Mouse (Mus musculus): ENCODE data around the gene Olfr1029. TPM values are rescaled to one million over a fixed set of nuclear protein-coding genes. Genes with fewer than 3 reads are reported as not detected.
A peak's percentile ranks its signal among the peaks of the same experiment; 100 is the strongest.
"Not testable (repeated sequence)": the region's sequence is repeated elsewhere in the genome, so short reads cannot be mapped to it uniquely, and the experiment has no call there.

The Olfr1029 gene
- total RNA-seq (2014; rRNA removed) (not detected in 2 replicates), polyA plus RNA-seq (2015; fragmentation: Nextera tagmentation; extraction: Ambion mirVana) (not detected in 2 replicates)

DNA sequence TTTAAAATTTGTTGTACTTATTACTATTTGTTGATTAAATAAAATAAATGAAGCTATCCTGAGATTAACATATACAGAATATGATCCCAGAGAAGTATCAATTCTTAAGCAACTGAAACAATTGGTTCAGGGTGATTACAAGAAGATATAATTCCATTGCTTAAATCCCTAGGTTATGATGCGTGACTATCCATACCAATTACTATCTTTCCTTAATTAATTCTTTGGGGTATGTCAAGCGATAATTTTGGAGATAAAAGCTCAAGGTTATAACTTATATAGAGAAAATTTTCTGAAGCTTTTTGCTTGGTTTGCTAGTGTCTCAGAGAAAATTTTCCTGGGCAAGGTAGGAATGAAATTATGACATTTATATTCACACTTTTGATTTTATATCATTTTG, at the start of gene Olfr1029:
Gene Olfr1029, plus strand, starts transcription at position 301 of the 400 bp plus-strand sequence.
- Histone ChIP-seq H3K27ac (ENCODE audit: low read depth, low read length) (no peak within 1 kb of the TSS), H3K36me3 (ENCODE audit: insufficient read depth) (no peaks in the 10 kb centered on the region), H3K9me3 (ENCODE audit: low read length) (no peaks in the 10 kb centered on the region), H3K9ac (no peak within 1 kb of the TSS), H3K4me2 (ENCODE audit: low read depth) (no peak within 1 kb of the TSS), H3K4me1 (ENCODE audit: insufficient read depth) (no peaks in the 10 kb centered on the region), H3K27me3 (ENCODE audit: insufficient read depth, low read length) (no peaks in the 10 kb centered on the region), H3K4me3 (ENCODE audit: low read depth, low read length) (no peak within 1 kb of the TSS)
- ATAC-seq = no peak
- TF ChIP-seq CTCF (IDR thresholded peaks at IDR 0.05; ENCODE audit: low read depth) = no peak
- DNase-seq = no peak
- 87% methylated on average over 2 of the region's 2 CpGs for WGBS

DNA sequence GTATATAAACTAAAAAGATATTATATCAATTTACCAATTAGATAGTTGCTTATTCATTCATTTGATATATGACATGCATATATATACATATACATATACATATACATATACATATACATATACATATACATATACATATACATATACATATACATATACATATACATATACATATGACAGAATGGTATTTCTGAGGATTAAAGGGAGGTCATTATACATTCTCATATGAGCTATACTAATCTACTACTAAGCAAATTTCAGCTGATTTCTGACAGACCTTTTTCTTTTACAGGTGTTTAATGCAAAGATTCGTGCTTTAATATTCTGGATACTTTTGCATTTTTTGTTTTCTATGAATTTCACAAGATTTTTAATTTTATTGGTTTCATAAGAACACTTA, 23.6 kb upstream of the Olfr1029 start, which contains the start of gene Olfr1028:
Gene Olfr1028, plus strand, starts transcription at position 301 of the 400 bp plus-strand sequence.
- no peak within 1 kb of the TSS for H3K27ac ChIP-seq (ENCODE audit: low read depth, low read length)
- H3K9ac ChIP-seq = no peak within 1 kb of the TSS
- no peak for DNase-seq
- no peak within 1 kb of the TSS for H3K4me3 ChIP-seq (ENCODE audit: low read depth, low read length)
- no peaks in the 10 kb centered on the region for H3K27me3 ChIP-seq (ENCODE audit: insufficient read depth, low read length)
- no peaks in the 10 kb centered on the region for H3K4me1 ChIP-seq (ENCODE audit: insufficient read depth)
- ATAC-seq = no peak
- H3K4me2 ChIP-seq (ENCODE audit: low read depth) = no peak within 1 kb of the TSS
- no peaks in the 10 kb centered on the region for H3K36me3 ChIP-seq (ENCODE audit: insufficient read depth)
- 75% methylated on average over 1 of the region's 1 CpGs for WGBS
- TF ChIP-seq CTCF (IDR thresholded peaks at IDR 0.05; ENCODE audit: low read depth) = no peak
- H3K9me3 ChIP-seq (ENCODE audit: low read length) = no peaks in the 10 kb centered on the region

DNA sequence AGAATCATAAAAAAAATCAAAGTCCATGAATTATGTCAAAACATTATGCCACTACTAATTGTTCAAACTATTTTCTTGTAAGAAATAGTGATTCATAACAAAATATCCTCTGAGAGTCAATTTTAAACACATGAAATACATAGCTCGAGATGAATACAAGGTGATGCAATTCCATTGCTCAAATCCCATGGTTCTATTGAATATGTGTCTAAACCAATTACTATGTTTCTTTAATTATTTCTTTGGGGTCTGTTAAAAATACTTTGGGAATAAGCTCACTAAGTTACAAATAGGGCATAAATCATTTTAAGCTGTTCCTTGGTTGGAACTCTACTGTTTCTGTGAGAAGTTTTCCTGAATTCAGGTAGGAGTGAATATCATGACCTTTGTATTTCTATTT, 5.3 kb downstream of the Olfr1029 start, which contains the start of gene Olfr1030:
Gene Olfr1030, plus strand, starts transcription at position 301 of the 400 bp plus-strand sequence.
- Histone ChIP-seq H3K9me3 (ENCODE audit: low read length) (no peaks in the 10 kb centered on the region), H3K27ac (ENCODE audit: low read depth, low read length) (no peak within 1 kb of the TSS), H3K9ac (no peak within 1 kb of the TSS), H3K27me3 (ENCODE audit: insufficient read depth, low read length) (no peaks in the 10 kb centered on the region), H3K4me3 (ENCODE audit: low read depth, low read length) (no peak within 1 kb of the TSS), H3K36me3 (ENCODE audit: insufficient read depth) (no peaks in the 10 kb centered on the region), H3K4me2 (ENCODE audit: low read depth) (no peak within 1 kb of the TSS), H3K4me1 (ENCODE audit: insufficient read depth) (no peaks in the 10 kb centered on the region)
- 71% methylated on average over 1 of the region's 1 CpGs for WGBS
- TF ChIP-seq CTCF (IDR thresholded peaks at IDR 0.05; ENCODE audit: low read depth) = no peak
- DNase-seq = no peak
- ATAC-seq = no peak

DNA sequence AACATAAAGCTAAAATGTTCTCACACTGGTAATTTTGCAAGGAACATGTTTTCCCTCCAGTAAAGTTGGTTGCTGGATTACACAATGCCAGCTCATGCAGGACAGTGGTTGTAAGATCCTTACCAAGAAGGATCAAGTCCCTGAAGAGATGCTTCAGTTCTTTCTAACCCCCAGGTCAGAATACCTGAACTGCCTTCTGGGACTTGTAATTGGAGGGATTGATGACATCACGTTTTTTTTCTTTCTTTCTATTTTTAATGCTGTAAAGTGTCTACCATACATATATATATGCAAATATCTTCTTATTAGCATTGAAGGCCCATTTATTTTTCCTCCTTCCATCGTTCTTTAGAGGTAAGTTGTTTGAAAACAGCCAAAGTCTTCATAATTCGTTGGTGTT, 16.3 kb downstream of the Olfr1029 start, which contains the start of gene Olfr1031:
Gene Olfr1031, plus strand, starts transcription at position 301 of the 400 bp plus-strand sequence.
- H3K9me3 ChIP-seq (ENCODE audit: low read length) = no peaks in the 10 kb centered on the region
- ATAC-seq = no peak
- no peak within 1 kb of the TSS for H3K4me2 ChIP-seq (ENCODE audit: low read depth)
- TF ChIP-seq CTCF (IDR thresholded peaks at IDR 0.05; ENCODE audit: low read depth) = no peak
- no peaks in the 10 kb centered on the region for H3K27me3 ChIP-seq (ENCODE audit: insufficient read depth, low read length)
- no peak within 1 kb of the TSS for H3K27ac ChIP-seq (ENCODE audit: low read depth, low read length)
- no peaks in the 10 kb centered on the region for H3K4me1 ChIP-seq (ENCODE audit: insufficient read depth)
- H3K36me3 ChIP-seq (ENCODE audit: insufficient read depth) = no peaks in the 10 kb centered on the region
- H3K9ac ChIP-seq = no peak within 1 kb of the TSS
- WGBS = 64% methylated on average over 3 of the region's 3 CpGs
- no peak within 1 kb of the TSS for H3K4me3 ChIP-seq (ENCODE audit: low read depth, low read length)
- no peak for DNase-seq

DNA sequence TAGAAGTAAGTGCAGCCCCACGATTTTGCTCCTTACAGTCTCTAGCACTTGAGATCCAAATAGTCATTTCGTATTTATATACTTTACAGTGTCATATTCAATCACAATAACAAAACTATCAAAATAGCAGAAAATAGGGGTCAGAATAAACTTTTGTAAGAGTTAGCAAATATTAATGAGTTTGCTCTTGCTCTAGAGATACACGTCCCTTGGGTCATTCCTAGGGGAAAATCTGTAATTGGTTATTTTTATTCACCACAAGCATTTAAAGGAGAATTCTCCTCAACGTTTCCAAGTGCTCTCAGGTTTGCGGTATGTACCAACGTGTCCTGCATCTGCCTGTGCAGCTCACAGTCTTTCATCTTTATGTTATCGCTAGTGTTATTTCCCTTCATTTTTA, 31.5 kb downstream of the Olfr1029 start, which contains the start of gene Olfr1032:
Gene Olfr1032, plus strand, starts transcription at position 301 of the 400 bp plus-strand sequence.
- ATAC-seq = no peak
- no peak for TF ChIP-seq CTCF (IDR thresholded peaks at IDR 0.05; ENCODE audit: low read depth)
- DNase-seq = no peak
- 88% methylated on average over 7 of the region's 7 CpGs for WGBS
- Histone ChIP-seq H3K9ac (no peak within 1 kb of the TSS), H3K4me2 (ENCODE audit: low read depth) (no peak within 1 kb of the TSS), H3K36me3 (ENCODE audit: insufficient read depth) (no peaks in the 10 kb centered on the region), H3K4me1 (ENCODE audit: insufficient read depth) (no peaks in the 10 kb centered on the region), H3K27ac (ENCODE audit: low read depth, low read length) (no peak within 1 kb of the TSS), H3K4me3 (ENCODE audit: low read depth, low read length) (no peak within 1 kb of the TSS), H3K9me3 (ENCODE audit: low read length) (no peaks in the 10 kb centered on the region), H3K27me3 (ENCODE audit: insufficient read depth, low read length) (no peaks in the 10 kb centered on the region)

DNA sequence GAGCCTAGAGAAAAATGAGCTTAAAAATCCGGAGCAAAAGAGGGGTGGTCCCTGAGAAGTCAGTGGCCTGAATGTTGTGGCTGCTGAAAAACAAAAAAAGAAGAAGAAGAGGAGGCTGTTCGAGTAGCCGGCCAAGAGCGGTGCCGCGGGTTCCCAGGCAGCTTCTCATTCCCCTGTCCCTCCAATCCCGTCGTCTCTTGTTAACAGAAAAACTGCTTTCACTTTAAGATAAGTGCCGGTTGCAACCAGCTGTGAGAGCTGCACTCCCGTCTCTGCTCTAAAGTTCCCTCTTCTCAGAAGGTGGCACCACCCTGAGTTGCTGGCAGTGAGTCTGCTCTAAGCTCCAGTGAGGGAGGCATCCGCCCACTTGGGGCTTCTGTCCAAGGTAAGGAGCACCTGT, 46.7 kb downstream of the Olfr1029 start, which contains the start of gene Olfr1033:
Gene Olfr1033, plus strand, starts transcription at position 228 of the 400 bp plus-strand sequence.
- H3K27me3 ChIP-seq (ENCODE audit: insufficient read depth, low read length); H3K36me3 ChIP-seq (ENCODE audit: insufficient read depth); H3K9me3 ChIP-seq (ENCODE audit: low read length); H3K4me1 ChIP-seq (ENCODE audit: insufficient read depth); ATAC-seq; H3K27ac ChIP-seq (ENCODE audit: low read depth, low read length); H3K9ac ChIP-seq: not testable (repeated sequence)
- Histone ChIP-seq H3K4me2 (ENCODE audit: low read depth) (peak within 1 kb of the TSS; percentile 42), H3K4me3 (ENCODE audit: low read depth, low read length) (peak within 1 kb of the TSS; percentile 27)
- WGBS = 2% methylated on average over 10 of the region's 11 CpGs
- peak; percentile 12 for DNase-seq

DNA sequence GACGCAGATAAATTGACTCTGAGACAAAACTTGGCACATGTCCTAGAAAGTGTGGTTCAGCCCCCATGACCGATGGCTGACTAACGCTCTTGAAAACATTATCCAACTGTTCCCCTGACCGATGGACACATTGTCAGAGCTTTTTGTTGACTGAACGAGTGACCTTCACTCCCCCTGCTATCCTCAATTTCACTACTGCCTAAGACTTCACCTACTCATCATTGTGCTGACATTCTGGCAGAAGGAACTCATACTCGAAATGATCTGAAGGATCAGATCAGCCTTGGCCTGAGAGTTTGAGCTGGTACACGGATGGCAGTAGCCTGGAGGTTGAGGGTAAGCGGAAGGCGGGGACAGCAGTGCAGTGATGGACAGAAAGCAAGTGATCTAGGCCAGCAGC, 47.8 kb downstream of the Olfr1029 start:
- WGBS = 69% methylated on average over 3 of the region's 9 CpGs
- not testable (repeated sequence) for H3K27me3 ChIP-seq (ENCODE audit: insufficient read depth, low read length); ATAC-seq; H3K9me3 ChIP-seq (ENCODE audit: low read length); H3K36me3 ChIP-seq (ENCODE audit: insufficient read depth); H3K4me2 ChIP-seq (ENCODE audit: low read depth); H3K4me3 ChIP-seq (ENCODE audit: low read depth, low read length); H3K4me1 ChIP-seq (ENCODE audit: insufficient read depth); H3K9ac ChIP-seq; H3K27ac ChIP-seq (ENCODE audit: low read depth, low read length); DNase-seq

Other genes starting within 250 kb of the Olfr1029 start
- gene Olfr1012, start 211.1 kb upstream of the Olfr1029 start, total RNA-seq (2014; rRNA removed) = not detected in 2 replicates
- not detected in 2 replicates for gene Olfr1012, start 211.1 kb upstream of the Olfr1029 start, polyA plus RNA-seq (2015; fragmentation: Nextera tagmentation; extraction: Ambion mirVana)
- not detected in 2 replicates for gene Olfr1013, start 206.8 kb upstream of the Olfr1029 start, total RNA-seq (2014; rRNA removed)
- gene Olfr1013, start 206.8 kb upstream of the Olfr1029 start, polyA plus RNA-seq (2015; fragmentation: Nextera tagmentation; extraction: Ambion mirVana) = not detected in 2 replicates
- not detected in 2 replicates for gene Olfr1014, start 201.2 kb upstream of the Olfr1029 start, total RNA-seq (2014; rRNA removed)
- gene Olfr1014, start 201.2 kb upstream of the Olfr1029 start, polyA plus RNA-seq (2015; fragmentation: Nextera tagmentation; extraction: Ambion mirVana) = not detected in 2 replicates
- gene Olfr1015, start 191.9 kb upstream of the Olfr1029 start, total RNA-seq (2014; rRNA removed) = 0.08 TPM in 1 of 2 replicates, not detected in the other
- gene Olfr1015, start 191.9 kb upstream of the Olfr1029 start, polyA plus RNA-seq (2015; fragmentation: Nextera tagmentation; extraction: Ambion mirVana) = not detected in 2 replicates
- gene Olfr1016, start 171.4 kb upstream of the Olfr1029 start, total RNA-seq (2014; rRNA removed) = not detected in 2 replicates
- not detected in 2 replicates for gene Olfr1016, start 171.4 kb upstream of the Olfr1029 start, polyA plus RNA-seq (2015; fragmentation: Nextera tagmentation; extraction: Ambion mirVana)
- gene Olfr1018, start 155.4 kb upstream of the Olfr1029 start, total RNA-seq (2014; rRNA removed) = not detected in 2 replicates
- gene Olfr1018, start 155.4 kb upstream of the Olfr1029 start, polyA plus RNA-seq (2015; fragmentation: Nextera tagmentation; extraction: Ambion mirVana) = not detected in 2 replicates
- 0.08 TPM in 1 of 2 replicates, not detected in the other for gene Olfr1019, start 128.4 kb upstream of the Olfr1029 start, total RNA-seq (2014; rRNA removed)
- not detected in 2 replicates for gene Olfr1019, start 128.4 kb upstream of the Olfr1029 start, polyA plus RNA-seq (2015; fragmentation: Nextera tagmentation; extraction: Ambion mirVana)
- gene Olfr1020, start 126.9 kb upstream of the Olfr1029 start, total RNA-seq (2014; rRNA removed) = not detected in 2 replicates
- gene Olfr1020, start 126.9 kb upstream of the Olfr1029 start, polyA plus RNA-seq (2015; fragmentation: Nextera tagmentation; extraction: Ambion mirVana) = not detected in 2 replicates
- not detected in 2 replicates for gene Olfr1022, start 105.3 kb upstream of the Olfr1029 start, total RNA-seq (2014; rRNA removed)
- not detected in 2 replicates for gene Olfr1022, start 105.3 kb upstream of the Olfr1029 start, polyA plus RNA-seq (2015; fragmentation: Nextera tagmentation; extraction: Ambion mirVana)
- gene Olfr1023, start 88.3 kb upstream of the Olfr1029 start, total RNA-seq (2014; rRNA removed) = not detected in 2 replicates
- not detected in 2 replicates for gene Olfr1023, start 88.3 kb upstream of the Olfr1029 start, polyA plus RNA-seq (2015; fragmentation: Nextera tagmentation; extraction: Ambion mirVana)
- not detected in 2 replicates for gene Olfr1024, start 68.8 kb upstream of the Olfr1029 start, total RNA-seq (2014; rRNA removed)
- gene Olfr1024, start 68.8 kb upstream of the Olfr1029 start, polyA plus RNA-seq (2015; fragmentation: Nextera tagmentation; extraction: Ambion mirVana) = not detected in 2 replicates
- not detected in 2 replicates for gene Olfr1025-ps1, start 58.7 kb upstream of the Olfr1029 start, total RNA-seq (2014; rRNA removed)
- not detected in 2 replicates for gene Olfr1025-ps1, start 58.7 kb upstream of the Olfr1029 start, polyA plus RNA-seq (2015; fragmentation: Nextera tagmentation; extraction: Ambion mirVana)
- gene Olfr1026, start 52.3 kb upstream of the Olfr1029 start, total RNA-seq (2014; rRNA removed) = not detected in 2 replicates
- gene Olfr1026, start 52.3 kb upstream of the Olfr1029 start, polyA plus RNA-seq (2015; fragmentation: Nextera tagmentation; extraction: Ambion mirVana) = not detected in 2 replicates
- gene Olfr1028, start 23.5 kb upstream of the Olfr1029 start, total RNA-seq (2014; rRNA removed) = not detected in 2 replicates
- gene Olfr1028, start 23.5 kb upstream of the Olfr1029 start, polyA plus RNA-seq (2015; fragmentation: Nextera tagmentation; extraction: Ambion mirVana) = not detected in 2 replicates
- gene Olfr1030, start 5.4 kb downstream of the Olfr1029 start, total RNA-seq (2014; rRNA removed) = not detected in 2 replicates
- not detected in 2 replicates for gene Olfr1030, start 5.4 kb downstream of the Olfr1029 start, polyA plus RNA-seq (2015; fragmentation: Nextera tagmentation; extraction: Ambion mirVana)
- gene Olfr1031, start 16.4 kb downstream of the Olfr1029 start, total RNA-seq (2014; rRNA removed) = not detected in 2 replicates
- not detected in 2 replicates for gene Olfr1031, start 16.4 kb downstream of the Olfr1029 start, polyA plus RNA-seq (2015; fragmentation: Nextera tagmentation; extraction: Ambion mirVana)
- gene Olfr1032, start 31.6 kb downstream of the Olfr1029 start, total RNA-seq (2014; rRNA removed) = not detected in 2 replicates
- gene Olfr1032, start 31.6 kb downstream of the Olfr1029 start, polyA plus RNA-seq (2015; fragmentation: Nextera tagmentation; extraction: Ambion mirVana) = not detected in 2 replicates
- gene Olfr1033, start 46.7 kb downstream of the Olfr1029 start, total RNA-seq (2014; rRNA removed) = 0.05 and 0.08 TPM in 2 replicates
- 1.1 and 1.2 TPM in 2 replicates for gene Olfr1033, start 46.7 kb downstream of the Olfr1029 start, polyA plus RNA-seq (2015; fragmentation: Nextera tagmentation; extraction: Ambion mirVana)
- gene Olfr1034, start 72.0 kb downstream of the Olfr1029 start, total RNA-seq (2014; rRNA removed) = not detected in 2 replicates
- not detected in 2 replicates for gene Olfr1034, start 72.0 kb downstream of the Olfr1029 start, polyA plus RNA-seq (2015; fragmentation: Nextera tagmentation; extraction: Ambion mirVana)
- not detected in 2 replicates for gene Olfr1036, start 100.1 kb downstream of the Olfr1029 start, total RNA-seq (2014; rRNA removed)
- gene Olfr1036, start 100.1 kb downstream of the Olfr1029 start, polyA plus RNA-seq (2015; fragmentation: Nextera tagmentation; extraction: Ambion mirVana) = not detected in 2 replicates
- gene Olfr1037, start 113.5 kb downstream of the Olfr1029 start, total RNA-seq (2014; rRNA removed) = not detected in 2 replicates
- gene Olfr1037, start 113.5 kb downstream of the Olfr1029 start, polyA plus RNA-seq (2015; fragmentation: Nextera tagmentation; extraction: Ambion mirVana) = not detected in 2 replicates
- gene Olfr1039, start 162.0 kb downstream of the Olfr1029 start, total RNA-seq (2014; rRNA removed) = not detected in 2 replicates
- gene Olfr1039, start 162.0 kb downstream of the Olfr1029 start, polyA plus RNA-seq (2015; fragmentation: Nextera tagmentation; extraction: Ambion mirVana) = not detected in 2 replicates
- not detected in 2 replicates for gene Olfr1040, start 172.8 kb downstream of the Olfr1029 start, total RNA-seq (2014; rRNA removed)
- not detected in 2 replicates for gene Olfr1040, start 172.8 kb downstream of the Olfr1029 start, polyA plus RNA-seq (2015; fragmentation: Nextera tagmentation; extraction: Ambion mirVana)
- not detected in 2 replicates for gene Olfr1042, start 187.9 kb downstream of the Olfr1029 start, total RNA-seq (2014; rRNA removed)
- gene Olfr1042, start 187.9 kb downstream of the Olfr1029 start, polyA plus RNA-seq (2015; fragmentation: Nextera tagmentation; extraction: Ambion mirVana) = not detected in 2 replicates
- gene Olfr1043, start 193.6 kb downstream of the Olfr1029 start, total RNA-seq (2014; rRNA removed) = not detected in 2 replicates
- gene Olfr1043, start 193.6 kb downstream of the Olfr1029 start, polyA plus RNA-seq (2015; fragmentation: Nextera tagmentation; extraction: Ambion mirVana) = not detected in 2 replicates
- not detected in 2 replicates for gene Olfr1044, start 203.9 kb downstream of the Olfr1029 start, total RNA-seq (2014; rRNA removed)
- not detected in 2 replicates for gene Olfr1044, start 203.9 kb downstream of the Olfr1029 start, polyA plus RNA-seq (2015; fragmentation: Nextera tagmentation; extraction: Ambion mirVana)
- not detected in 2 replicates for gene Olfr52, start 211.8 kb downstream of the Olfr1029 start, total RNA-seq (2014; rRNA removed)
- gene Olfr52, start 211.8 kb downstream of the Olfr1029 start, polyA plus RNA-seq (2015; fragmentation: Nextera tagmentation; extraction: Ambion mirVana) = not detected in 2 replicates
- not detected in 2 replicates for gene Olfr1045, start 229.1 kb downstream of the Olfr1029 start, total RNA-seq (2014; rRNA removed)
- gene Olfr1045, start 229.1 kb downstream of the Olfr1029 start, polyA plus RNA-seq (2015; fragmentation: Nextera tagmentation; extraction: Ambion mirVana) = not detected in 2 replicates
- gene Olfr1046, start 245.4 kb downstream of the Olfr1029 start, total RNA-seq (2014; rRNA removed) = not detected in 2 replicates
- gene Olfr1046, start 245.4 kb downstream of the Olfr1029 start, polyA plus RNA-seq (2015; fragmentation: Nextera tagmentation; extraction: Ambion mirVana) = not detected in 2 replicates

Data from forebrain, postnatal 0 days (tissue).